Mouse (Mus musculus) cerebellum, adult 2 months (tissue): ENCODE data around the gene Bbs9.

Experiments
- CTCF ChIP-seq: fragments of 200-500 bp; IDR thresholded peaks from 2 replicates; pipeline ENCODE4 v1.5.1; 2011; ENCODE audit warnings: low read depth, mild to moderate bottlenecking, control low read depth, low read length, moderate library complexity, borderline replicate concordance; ENCODE audit not compliant: insufficient read depth
- POLR2A ChIP-seq: fragments of 200-500 bp; IDR thresholded peaks from 2 replicates; pipeline ENCODE4 v1.6.1; 2011; ENCODE audit warnings: low read length, control low read depth, borderline replicate concordance; ENCODE audit not compliant: insufficient read depth

DNA sequence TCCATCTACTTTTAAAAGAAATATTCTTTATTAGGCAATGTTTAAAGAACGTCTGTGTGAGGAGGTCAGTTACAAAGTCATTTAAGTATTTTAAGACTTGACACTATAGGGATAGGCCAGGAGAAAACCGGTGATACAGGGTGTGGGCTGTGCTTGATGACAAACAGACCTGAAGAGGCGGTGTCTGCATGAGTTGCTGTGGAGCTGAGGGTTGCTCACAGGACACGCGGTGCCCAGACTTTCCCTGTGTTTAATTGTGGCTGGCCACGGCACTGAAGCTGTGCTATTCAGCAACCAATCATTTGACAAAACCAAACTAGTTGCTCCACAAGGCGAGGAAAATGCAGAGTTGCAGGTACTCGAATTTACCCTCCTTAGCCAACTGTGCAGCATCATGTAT, 286.0 kb downstream of the Bbs9 start:
- no peak for TF ChIP-seq POLR2A
- no peak for TF ChIP-seq CTCF
